Mouse (Mus musculus): ENCODE results near the gene Myo1d.

The Myo1d gene

GRCm38 (mm10) chr11:80614949-80615725, 164.7 kb downstream of the Myo1d start:
- no peak for DNase-seq (ENCODE audit: low spot score)

- no peak for DNase-seq (ENCODE audit: low spot score)
These were observed 165.4 kb downstream of the Myo1d start for GRCm38 (mm10) chr11:80614418-80614817.

GRCm38 (mm10) chr11:80613534-80613933, 166.3 kb downstream of the Myo1d start:
- peak; percentile 25 for DNase-seq (ENCODE audit: low spot score)

GRCm38 (mm10) chr11:80602707-80603441, 177.0 kb downstream of the Myo1d start:
- no peak for DNase-seq (ENCODE audit: low spot score)

GRCm38 (mm10) chr11:80602041-80602458, 177.8 kb downstream of the Myo1d start:
- no peak for DNase-seq (ENCODE audit: low spot score)

GRCm38 (mm10) chr11:80601040-80601864, 178.6 kb downstream of the Myo1d start:
- DNase-seq (ENCODE audit: low spot score) = no peak

- no peak for DNase-seq (ENCODE audit: low spot score)
These were observed 184.3 kb downstream of the Myo1d start for GRCm38 (mm10) chr11:80595482-80595881.

GRCm38 (mm10) chr11:80589387-80589786, 190.4 kb downstream of the Myo1d start:
- DNase-seq (ENCODE audit: low spot score) = no peak

- DNase-seq (ENCODE audit: low spot score) = no peak
These were observed 194.1 kb downstream of the Myo1d start for GRCm38 (mm10) chr11:80585761-80586160.

- DNase-seq (ENCODE audit: low spot score) = no peak
These were observed 194.6 kb downstream of the Myo1d start for GRCm38 (mm10) chr11:80585211-80585610.

- no peak for DNase-seq (ENCODE audit: low spot score)
These were observed 199.3 kb downstream of the Myo1d start for GRCm38 (mm10) chr11:80580494-80580893.

- peak; percentile 50 for DNase-seq (ENCODE audit: low spot score)
These were observed 201.8 kb downstream of the Myo1d start for GRCm38 (mm10) chr11:80577747-80578640.

- DNase-seq (ENCODE audit: low spot score) = no peak
These were observed 204.0 kb downstream of the Myo1d start for GRCm38 (mm10) chr11:80575794-80576193.

- DNase-seq (ENCODE audit: low spot score) = no peak
These were observed 213.5 kb downstream of the Myo1d start for GRCm38 (mm10) chr11:80566286-80566685.

- no peak for DNase-seq (ENCODE audit: low spot score)
These were observed 214.6 kb downstream of the Myo1d start for GRCm38 (mm10) chr11:80564975-80565965.

- DNase-seq (ENCODE audit: low spot score) = no peak
These were observed 217.3 kb downstream of the Myo1d start for GRCm38 (mm10) chr11:80562479-80562878.

GRCm38 (mm10) chr11:80560770-80561169, 219.1 kb downstream of the Myo1d start:
- no peak for DNase-seq (ENCODE audit: low spot score)

- DNase-seq (ENCODE audit: low spot score) = no peak
These were observed 224.4 kb downstream of the Myo1d start for GRCm38 (mm10) chr11:80555416-80555815.

GRCm38 (mm10) chr11:80553046-80553445, 226.8 kb downstream of the Myo1d start:
- DNase-seq (ENCODE audit: low spot score) = no peak

GRCm38 (mm10) chr11:80551634-80552033, 228.2 kb downstream of the Myo1d start:
- no peak for DNase-seq (ENCODE audit: low spot score)

All from urinary bladder, postnatal 14 days (tissue).